Mouse (Mus musculus) MEL (cell line): ENCODE results near the gene Otop1.

ENCODE experiments used
- BHLHE40 ChIP-seq: IDR thresholded peaks from 2 replicates; pipeline ENCODE4 v1.6.1; 2012; ENCODE audit warnings: low read depth, mild to moderate bottlenecking, inconsistent platforms, low read length, improper control_type of control experiment, borderline replicate concordance
- CHD1 ChIP-seq: IDR thresholded peaks from 2 replicates; pipeline ENCODE4 v1.6.1; 2012; ENCODE audit warnings: low read depth, mild to moderate bottlenecking, inconsistent platforms, low read length, improper control_type of control experiment
- CTCF ChIP-seq, 3 experiments: IDR thresholded peaks in 2 of 3; conservative IDR thresholded peaks in 1 of 3; 2 replicates each; pipeline ENCODE4 v1.5.1; 2011 to 2012; ENCODE audit warnings: low read length in 3 of 3, low read depth in 2 of 3, mild to moderate bottlenecking in 2 of 3, improper control_type of control experiment in 1 of 3, inconsistent platforms in 1 of 3, mixed read lengths in 1 of 3, moderate library complexity in 1 of 3; ENCODE audit not compliant: control insufficient read depth in 1 of 3, insufficient read depth in 1 of 3, poor library complexity in 1 of 3, severe bottlenecking in 1 of 3
- EP300 ChIP-seq, 2 experiments: IDR thresholded peaks; 2 replicates each; pipeline ENCODE4 v1.6.1; 2011; ENCODE audit warnings: improper control_type of control experiment in 2 of 2, low read length in 2 of 2, low read depth in 1 of 2, mild to moderate bottlenecking in 1 of 2
- HCFC1 ChIP-seq: IDR thresholded peaks from 2 replicates; pipeline ENCODE4 v1.6.1; 2012; ENCODE audit warnings: low read depth, mild to moderate bottlenecking, inconsistent platforms, low read length, improper control_type of control experiment, moderate library complexity
- JUND ChIP-seq: IDR thresholded peaks from 2 replicates; pipeline ENCODE4 v1.6.1; 2011; ENCODE audit warnings: low read depth, mild to moderate bottlenecking, improper control_type of control experiment, low read length
- POLR2A ChIP-seq, 2 experiments: IDR thresholded peaks; 2 replicates each; pipeline ENCODE4 v1.6.1; 2011 to 2012; ENCODE audit warnings: low read length in 2 of 2, mild to moderate bottlenecking in 2 of 2, control low read depth in 1 of 2, improper control_type of control experiment in 1 of 2, low read depth in 1 of 2, moderate library complexity in 1 of 2; ENCODE audit not compliant: control insufficient read depth in 1 of 2, insufficient read depth in 1 of 2, poor library complexity in 1 of 2
- TAL1 ChIP-seq: IDR thresholded peaks from 2 replicates; pipeline ENCODE4 v1.6.1; 2012; ENCODE audit warnings: mild to moderate bottlenecking, inconsistent platforms, low read length, moderate library complexity, mixed read lengths
- TCF12 ChIP-seq: IDR thresholded peaks from 2 replicates; pipeline ENCODE4 v1.6.1; 2014; ENCODE audit warnings: low read depth, mild to moderate bottlenecking, inconsistent platforms, low read length, improper control_type of control experiment, moderate library complexity

DNA sequence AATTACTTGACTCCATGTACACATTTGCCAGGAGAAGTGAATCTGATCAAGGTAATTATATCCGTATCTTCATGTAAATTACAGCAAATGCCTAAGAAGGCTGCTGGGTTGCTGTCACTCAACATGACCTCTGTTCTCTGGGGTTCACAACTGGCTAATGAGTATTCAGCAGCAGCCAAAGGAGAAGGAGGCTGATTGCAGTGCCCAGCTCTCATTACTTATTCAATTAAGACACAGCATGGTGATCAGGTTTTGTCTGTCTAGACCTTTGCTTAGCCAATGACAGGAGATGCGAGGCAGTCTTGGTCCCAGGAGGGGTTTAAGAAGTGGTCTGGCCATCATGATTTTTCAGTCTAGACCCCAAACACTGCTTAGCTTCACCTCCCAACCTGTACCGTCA lies 67.3 kb downstream of the Otop1 start:
- TF ChIP-seq TAL1 = no peak
- TF ChIP-seq CTCF (IDR thresholded peaks at IDR 0.05 in 2 of 3, conservative IDR thresholded peaks at IDR 0.05 in 1 of 3; ENCODE audit: control insufficient read depth in 1 of 3, insufficient read depth in 1 of 3, low read depth in 2 of 3, low read length in 3 of 3, poor library complexity in 1 of 3, severe bottlenecking in 1 of 3) = no peak
- no peak for TF ChIP-seq EP300 (IDR thresholded peaks at IDR 0.05; ENCODE audit: low read depth in 1 of 2, low read length in 2 of 2)
- TF ChIP-seq TCF12 = no peak
- no peak for TF ChIP-seq HCFC1
- TF ChIP-seq CHD1 = no peak
- no peak for TF ChIP-seq POLR2A (IDR thresholded peaks at IDR 0.05; ENCODE audit: control insufficient read depth in 1 of 2, insufficient read depth in 1 of 2, low read depth in 1 of 2, low read length in 2 of 2, poor library complexity in 1 of 2)
- no peak for TF ChIP-seq BHLHE40
- no peak for TF ChIP-seq JUND
